Mouse (Mus musculus): ENCODE data around the gene Cryge.

Cryge gene

DNA sequence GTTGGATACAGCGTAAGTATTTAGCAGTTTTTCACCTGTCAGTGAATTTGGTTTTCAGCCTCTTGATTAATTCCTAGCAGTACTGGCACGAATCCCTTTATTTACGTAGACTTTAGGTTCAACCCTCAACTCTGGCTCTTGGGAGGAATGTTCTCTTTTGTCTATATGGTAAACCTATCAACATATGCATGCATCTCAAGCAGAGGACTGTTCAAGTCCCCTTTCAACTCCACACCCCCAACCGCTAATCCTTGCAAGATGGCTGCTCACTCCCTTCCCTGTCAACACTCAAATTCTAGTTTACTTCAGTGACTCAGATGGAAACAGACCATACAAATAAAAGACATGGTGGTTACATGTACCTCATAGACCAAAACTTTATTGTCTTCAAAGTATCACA lies 38.2 kb downstream of the Cryge start:
- no peak for DNase-seq (ENCODE audit: low read depth, low spot score)

DNA sequence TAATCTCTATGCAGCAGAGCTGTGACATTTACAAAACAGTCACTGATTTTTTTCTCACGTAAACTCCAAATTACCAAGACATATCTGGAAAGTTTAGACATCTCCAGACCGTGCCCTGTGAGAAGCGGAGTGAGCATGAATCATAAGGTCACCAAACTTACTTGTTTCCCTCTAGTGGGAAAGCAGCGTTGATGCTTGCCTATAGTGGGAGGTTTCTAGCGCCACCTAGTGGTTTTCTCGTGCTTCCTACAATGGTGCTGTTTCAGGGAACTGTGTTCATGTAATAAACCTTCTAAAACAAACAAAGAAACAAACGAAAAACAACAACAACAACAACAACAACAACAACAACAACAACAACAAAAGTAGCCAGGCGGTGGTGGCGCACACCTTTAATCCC lies 40.8 kb downstream of the Cryge start:
- DNase-seq (ENCODE audit: low read depth, low spot score), result peak; percentile 71

DNA sequence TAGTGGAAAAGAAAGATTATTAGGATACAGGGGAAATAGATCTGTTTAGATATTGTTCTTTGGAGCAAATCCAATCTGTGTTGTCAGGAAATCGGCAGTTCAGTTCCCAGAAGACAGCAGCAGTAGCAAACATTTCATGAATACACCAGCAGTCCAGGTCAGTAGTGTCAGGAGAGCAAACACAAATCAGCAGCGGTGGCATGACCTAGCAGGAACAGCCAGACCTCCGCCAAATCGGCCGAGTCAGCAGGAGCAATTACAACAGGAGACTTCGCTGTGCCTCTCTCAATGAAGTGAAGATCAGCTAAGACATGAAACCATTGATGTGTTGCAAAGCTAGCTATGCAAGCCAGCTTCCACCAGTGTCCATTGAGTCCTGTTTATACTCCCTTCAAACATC lies 45.4 kb downstream of the Cryge start:
- DNase-seq (ENCODE audit: low read depth, low spot score), result no peak

DNA sequence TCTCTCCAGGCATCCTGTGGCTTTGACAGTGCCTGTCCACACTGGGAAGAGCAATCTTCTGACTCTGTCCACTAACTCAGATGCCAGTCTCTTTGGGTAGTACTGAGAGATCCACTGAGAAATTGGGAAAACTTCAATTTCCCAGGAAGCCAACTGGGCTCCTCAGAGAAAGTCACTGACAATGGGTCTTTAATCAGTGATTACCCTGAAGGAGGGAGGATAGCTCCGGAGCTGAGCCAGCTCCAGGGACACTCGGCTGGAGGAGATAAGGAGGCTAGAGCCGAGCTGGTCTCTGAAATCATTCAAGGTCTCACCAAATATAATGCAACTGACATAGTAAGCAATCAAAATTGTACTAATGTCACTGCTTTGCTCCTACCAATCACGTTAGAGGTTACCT lies 46.4 kb downstream of the Cryge start:
- no peak for DNase-seq (ENCODE audit: low read depth, low spot score)

All from CD4-positive helper T cell, adult 2 months (primary cell).